Mouse (Mus musculus) adrenal gland (tissue): ENCODE data around the gene F2rl2.

ENCODE experiments used
- intact Hi-C: fragments of 180-260 bp; cut with DNase I; formaldehyde crosslinking; loops from one replicate; pipeline ENCODE4 v1.15.1; 2025

The F2rl2 gene

GRCm38 (mm10) chr13:95697874-95698273 lies 1.2 kb downstream of the F2rl2 start:
- intact Hi-C loops: no loop called here

GRCm38 (mm10) chr13:95703376-95703775 lies 6.7 kb downstream of the F2rl2 start:
- intact Hi-C loops: no loop called here

- intact Hi-C loops: no loop called here
These were observed 8.9 kb downstream of the F2rl2 start for GRCm38 (mm10) chr13:95705589-95705988.

- intact Hi-C loops: loop anchor here (1.0 kb wide), 1 partner anchor 44 kb away; no protein-coding TSS in a partner anchor
These were observed 15.4 kb downstream of the F2rl2 start for GRCm38 (mm10) chr13:95712054-95712453.

GRCm38 (mm10) chr13:95712570-95713268 lies 16.1 kb downstream of the F2rl2 start:
- intact Hi-C loops: loop anchor here (1.0 kb wide), 1 partner anchor 44 kb away; no protein-coding TSS in a partner anchor

GRCm38 (mm10) chr13:95714271-95714975 lies 17.8 kb downstream of the F2rl2 start:
- intact Hi-C loops: no loop called here

GRCm38 (mm10) chr13:95715356-95715755 lies 18.7 kb downstream of the F2rl2 start:
- intact Hi-C loops: no loop called here

- intact Hi-C loops: loop anchor here (2.0 kb wide), 1 partner anchor 157 kb away; no protein-coding TSS in a partner anchor
These were observed 22.9 kb downstream of the F2rl2 start for GRCm38 (mm10) chr13:95719320-95720232.

- intact Hi-C loops: no loop called here
These were observed 33.8 kb downstream of the F2rl2 start for GRCm38 (mm10) chr13:95730491-95730890.

GRCm38 (mm10) chr13:95739651-95740050 lies 43.0 kb downstream of the F2rl2 start:
- intact Hi-C loops: no loop called here

GRCm38 (mm10) chr13:95741813-95742689 lies 45.4 kb downstream of the F2rl2 start:
- intact Hi-C loops: no loop called here

- intact Hi-C loops: no loop called here
These were observed 46.3 kb downstream of the F2rl2 start for GRCm38 (mm10) chr13:95742881-95743466.

- intact Hi-C loops: no loop called here
These were observed 48.8 kb downstream of the F2rl2 start for GRCm38 (mm10) chr13:95745451-95745850.

GRCm38 (mm10) chr13:95746509-95746908 lies 49.9 kb downstream of the F2rl2 start:
- intact Hi-C loops: no loop called here

- intact Hi-C loops: no loop called here
These were observed 50.4 kb downstream of the F2rl2 start for GRCm38 (mm10) chr13:95747101-95747500.

GRCm38 (mm10) chr13:95747541-95747940 lies 50.9 kb downstream of the F2rl2 start:
- intact Hi-C loops: no loop called here
